Mouse (Mus musculus): Measurements from ENCODE around the gene Dmbx1.

DNA sequence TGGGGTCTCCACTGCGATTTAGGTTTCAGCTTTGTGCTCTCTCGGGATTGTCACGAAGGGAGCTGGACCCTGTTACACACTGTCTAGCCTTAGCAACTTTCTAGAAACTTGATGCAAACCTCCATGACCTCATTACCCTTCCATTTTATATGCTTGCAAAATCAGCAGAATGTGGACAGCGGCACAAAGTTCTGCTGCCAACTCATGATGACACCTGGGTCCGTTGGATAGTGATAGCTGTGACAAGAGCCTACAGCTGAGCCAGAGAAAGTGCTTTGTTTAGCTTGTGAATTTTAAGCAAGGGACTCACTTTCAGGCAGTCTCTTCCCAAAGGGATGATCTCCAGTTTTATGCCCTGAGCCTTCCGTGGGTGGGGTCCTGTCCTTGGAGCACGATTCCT is 49.7 kb upstream of the Dmbx1 start:
- TF ChIP-seq GATA1 (IDR thresholded peaks at IDR 0.05; ENCODE audit: borderline replicate concordance, low read length) (no peak), FLI1 (IDR thresholded peaks at IDR 0.05; ENCODE audit: low read length) (no peak)

All from megakaryocyte, embryonic 14.5 days (primary cell).